Mouse (Mus musculus) MEL (cell line): ENCODE measurements around the gene Mpv17l. TPM values are rescaled to one million over a fixed set of nuclear protein-coding genes. Genes with fewer than 3 reads are reported as not detected.

ENCODE experiments used
- DNase-seq: peaks from one replicate; pipeline ENCODE4 v3.0.0; 2011; ENCODE audit warnings: low read depth, low spot score
- H3K27ac ChIP-seq: 2 replicates; pipeline ENCODE4 v1.5.1; 2012; ENCODE audit warnings: low read depth, mild to moderate bottlenecking, control low read depth, low read length, moderate library complexity; ENCODE audit not compliant: control insufficient read depth
- H3K27me3 ChIP-seq, 2 experiments: fragments of 150-350 bp in 1 of 2; sonication (generic) in 1 of 2; 2 replicates each; pipeline ENCODE4 v1.6.1; 2012; ENCODE audit warnings: low read length in 2 of 2, mild to moderate bottlenecking in 2 of 2, improper control_type of control experiment in 1 of 2, moderate library complexity in 1 of 2; ENCODE audit not compliant: insufficient read depth in 2 of 2, control insufficient read depth in 1 of 2
- H3K36me3 ChIP-seq, 2 experiments: 2 replicates each; pipeline ENCODE4 v1.6.1; 2012 to 2014; ENCODE audit warnings: low read length in 2 of 2, improper control_type of control experiment in 1 of 2, inconsistent platforms in 1 of 2, mild to moderate bottlenecking in 1 of 2; ENCODE audit not compliant: insufficient read depth in 2 of 2, control insufficient read depth in 1 of 2
- H3K4me1 ChIP-seq, 2 experiments: fragments of 150-350 bp in 1 of 2; sonication (generic) in 1 of 2; 2 replicates each; pipeline ENCODE4 v1.6.1; 2012; ENCODE audit warnings: low read length in 2 of 2, improper control_type of control experiment in 1 of 2, mild to moderate bottlenecking in 1 of 2; ENCODE audit not compliant: insufficient read depth in 2 of 2, control insufficient read depth in 1 of 2
- H3K4me3 ChIP-seq, 2 experiments: fragments of 150-350 bp in 1 of 2; sonication (generic) in 1 of 2; 2 replicates each; pipeline ENCODE4 v1.5.1; 2012; ENCODE audit warnings: low read depth in 2 of 2, low read length in 2 of 2, mild to moderate bottlenecking in 2 of 2, moderate library complexity in 2 of 2, control low read depth in 1 of 2, improper control_type of control experiment in 1 of 2; ENCODE audit not compliant: control insufficient read depth in 1 of 2, insufficient read depth in 1 of 2
- H3K79me2 ChIP-seq: 2 replicates; pipeline ENCODE4 v1.6.1; 2012; ENCODE audit warnings: mild to moderate bottlenecking, low read length, moderate library complexity; ENCODE audit not compliant: control insufficient read depth, poor library complexity, insufficient read depth
- H3K9ac ChIP-seq: 2 replicates; pipeline ENCODE4 v1.6.1; 2012; ENCODE audit warnings: low read depth, mild to moderate bottlenecking, control low read depth, low read length, moderate library complexity; ENCODE audit not compliant: control insufficient read depth, poor library complexity, severe bottlenecking
- H3K9me3 ChIP-seq: fragments of 150-350 bp; sonication (generic); replicated peaks from 2 replicates; pipeline ENCODE4 v1.6.1; 2012; ENCODE audit warnings: mild to moderate bottlenecking, low read length, improper control_type of control experiment, moderate library complexity; ENCODE audit not compliant: insufficient read depth
- CHD2 ChIP-seq: IDR thresholded peaks from 2 replicates; pipeline ENCODE4 v1.6.1; 2011; ENCODE audit warnings: low read length, improper control_type of control experiment
- CTCF ChIP-seq, 3 experiments: IDR thresholded peaks in 2 of 3; conservative IDR thresholded peaks in 1 of 3; 2 replicates each; pipeline ENCODE4 v1.5.1; 2011 to 2012; ENCODE audit warnings: low read length in 3 of 3, low read depth in 2 of 3, mild to moderate bottlenecking in 2 of 3, improper control_type of control experiment in 1 of 3, inconsistent platforms in 1 of 3, mixed read lengths in 1 of 3, moderate library complexity in 1 of 3; ENCODE audit not compliant: control insufficient read depth in 1 of 3, insufficient read depth in 1 of 3, poor library complexity in 1 of 3, severe bottlenecking in 1 of 3
- E2F4 ChIP-seq: IDR thresholded peaks from 2 replicates; pipeline ENCODE4 v1.6.1; 2011; ENCODE audit warnings: low read depth, low read length, improper control_type of control experiment, borderline replicate concordance
- EP300 ChIP-seq, 2 experiments: IDR thresholded peaks; 2 replicates each; pipeline ENCODE4 v1.6.1; 2011; ENCODE audit warnings: improper control_type of control experiment in 2 of 2, low read length in 2 of 2, low read depth in 1 of 2, mild to moderate bottlenecking in 1 of 2
- GATA1 ChIP-seq: IDR thresholded peaks from 2 replicates; pipeline ENCODE4 v1.6.1; 2011; ENCODE audit warnings: low read depth, low read length, improper control_type of control experiment
- KAT2A ChIP-seq: conservative IDR thresholded peaks from 2 replicates; pipeline ENCODE4 v1.6.1; 2012; ENCODE audit warnings: low read depth, low read length, improper control_type of control experiment, inconsistent platforms
- MAFK ChIP-seq: IDR thresholded peaks from 2 replicates; pipeline ENCODE4 v1.6.1; 2011; ENCODE audit warnings: low read depth, mild to moderate bottlenecking, low read length, improper control_type of control experiment, borderline replicate concordance
- MAZ ChIP-seq: IDR thresholded peaks from 2 replicates; pipeline ENCODE4 v1.6.1; 2012; ENCODE audit warnings: low read depth, mild to moderate bottlenecking, inconsistent platforms, low read length, improper control_type of control experiment
- MXI1 ChIP-seq: IDR thresholded peaks from 2 replicates; pipeline ENCODE4 v1.6.1; 2011; ENCODE audit warnings: mild to moderate bottlenecking, low read depth, low read length, improper control_type of control experiment
- MYB ChIP-seq: IDR thresholded peaks from 2 replicates; pipeline ENCODE4 v1.6.1; 2011; ENCODE audit warnings: mild to moderate bottlenecking, low read depth, low read length, improper control_type of control experiment
- POLR2A ChIP-seq, 2 experiments: IDR thresholded peaks; 2 replicates each; pipeline ENCODE4 v1.6.1; 2011 to 2012; ENCODE audit warnings: low read length in 2 of 2, mild to moderate bottlenecking in 2 of 2, control low read depth in 1 of 2, improper control_type of control experiment in 1 of 2, low read depth in 1 of 2, moderate library complexity in 1 of 2; ENCODE audit not compliant: control insufficient read depth in 1 of 2, insufficient read depth in 1 of 2, poor library complexity in 1 of 2
- POLR2AphosphoS5 ChIP-seq: IDR thresholded peaks from 2 replicates; pipeline ENCODE4 v1.6.1; 2012; ENCODE audit warnings: low read depth, borderline replicate concordance, mild to moderate bottlenecking, inconsistent platforms, low read length, moderate library complexity, mixed read lengths
- RAD21 ChIP-seq: IDR thresholded peaks from 2 replicates; pipeline ENCODE4 v1.6.1; 2011; ENCODE audit warnings: mild to moderate bottlenecking, low read depth, low read length, improper control_type of control experiment
- SIN3A ChIP-seq: IDR thresholded peaks from 2 replicates; pipeline ENCODE4 v1.6.1; 2012; ENCODE audit warnings: low read length, improper control_type of control experiment, inconsistent platforms
- TAL1 ChIP-seq: IDR thresholded peaks from 2 replicates; pipeline ENCODE4 v1.6.1; 2012; ENCODE audit warnings: mild to moderate bottlenecking, inconsistent platforms, low read length, moderate library complexity, mixed read lengths
- TBP ChIP-seq: IDR thresholded peaks from 2 replicates; pipeline ENCODE4 v1.8.0; 2011; ENCODE audit warnings: low read depth, low read length, improper control_type of control experiment
- TCF12 ChIP-seq: IDR thresholded peaks from 2 replicates; pipeline ENCODE4 v1.6.1; 2014; ENCODE audit warnings: low read depth, mild to moderate bottlenecking, inconsistent platforms, low read length, improper control_type of control experiment, moderate library complexity
- UBTF ChIP-seq: IDR thresholded peaks from 2 replicates; pipeline ENCODE4 v1.6.1; 2012; ENCODE audit warnings: low read depth, mild to moderate bottlenecking, inconsistent platforms, low read length, improper control_type of control experiment, moderate library complexity, borderline replicate concordance; ENCODE audit not compliant: insufficient read depth
- ZNF384 ChIP-seq: IDR thresholded peaks from 2 replicates; pipeline ENCODE4 v1.6.1; 2012; ENCODE audit warnings: low read depth, mild to moderate bottlenecking, inconsistent platforms, low read length, improper control_type of control experiment
- polyA plus RNA-seq, 2 experiments: library from polyadenylated mRNA; stranded (reverse) in 1 of 2; unstranded in 1 of 2; fragments of >175 nt in 1 of 2; fragments of >200 nt in 1 of 2; gene quantifications; 2 replicates each; pipeline versions ENCODE4 v1.2.1 to v1.2.4; 2012; ENCODE audit warnings: low replicate concordance in 2 of 2, low read depth in 1 of 2; ENCODE audit not compliant: insufficient read length in 2 of 2, insufficient read depth in 1 of 2, missing spikeins in 1 of 2
- total RNA-seq: library from RNA; depleted of rRNA; stranded (reverse); fragments of 300-350 nt; gene quantifications from 2 replicates; pipeline ENCODE4 v1.2.3, GENCODE M21; 2012

The Mpv17l gene
- total and polyA plus RNA-seq, 3 experiments = 0.77 to 2.3 TPM; not detected in 1

DNA sequence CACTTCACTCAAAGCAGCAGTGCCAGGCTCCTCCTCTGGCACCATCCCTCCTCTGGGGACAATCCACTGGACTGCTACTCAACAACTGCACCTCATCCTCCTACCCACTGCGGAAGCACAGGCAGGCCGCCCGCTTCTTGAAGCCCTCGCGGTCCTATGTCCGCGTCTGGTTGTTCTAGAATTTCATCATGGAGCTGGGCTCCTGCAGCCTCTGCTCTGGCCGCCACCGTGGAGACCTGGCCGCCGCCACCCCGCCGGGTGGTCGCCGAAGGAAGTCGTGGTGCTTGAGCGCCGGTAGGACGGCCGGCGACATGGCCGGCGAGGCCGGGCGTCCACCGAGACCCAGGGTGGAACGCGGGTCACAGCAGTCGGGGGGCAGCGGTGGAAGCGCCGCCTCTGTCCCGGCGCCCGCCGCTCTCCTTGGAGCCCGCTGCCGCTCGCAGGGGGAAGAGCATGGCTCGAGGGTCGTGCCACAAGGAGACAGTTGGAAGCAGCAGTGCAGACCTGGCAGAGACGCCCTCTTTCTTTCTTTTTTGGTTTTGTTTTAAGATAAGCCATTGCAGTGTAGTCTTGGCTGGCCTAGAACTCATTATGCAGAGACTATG, 34.9 kb upstream of the Mpv17l start:
- H3K36me3 ChIP-seq = peaks cover 6 to 7% of the 10 kb centered on the region in 2 experiments
- no peaks in the 10 kb centered on the region for H3K9me3 ChIP-seq
- H3K9ac ChIP-seq = no peak overlapping the region
- no peaks in the 10 kb centered on the region for H3K79me2 ChIP-seq
- H3K27me3 ChIP-seq = no peaks in the 10 kb centered on the region
- no peak overlapping the region for H3K27ac ChIP-seq
- H3K4me3 ChIP-seq = no peak overlapping the region
- DNase-seq = no peak
- TF ChIP-seq CHD2 (no peak), CTCF (IDR thresholded peaks at IDR 0.05 in 2 of 3, conservative IDR thresholded peaks at IDR 0.05 in 1 of 3; ENCODE audit: control insufficient read depth in 1 of 3, insufficient read depth in 1 of 3, low read depth in 2 of 3, low read length in 3 of 3, poor library complexity in 1 of 3, severe bottlenecking in 1 of 3) (no peak), EP300 (IDR thresholded peaks at IDR 0.05; ENCODE audit: low read depth in 1 of 2, low read length in 2 of 2) (no peak), GATA1 (no peak), SIN3A (no peak), RAD21 (no peak), E2F4 (no peak)
- H3K4me1 ChIP-seq = peaks cover 2 to 3% of the 10 kb centered on the region in 2 experiments; a peak in 1 of 4 replicates

DNA sequence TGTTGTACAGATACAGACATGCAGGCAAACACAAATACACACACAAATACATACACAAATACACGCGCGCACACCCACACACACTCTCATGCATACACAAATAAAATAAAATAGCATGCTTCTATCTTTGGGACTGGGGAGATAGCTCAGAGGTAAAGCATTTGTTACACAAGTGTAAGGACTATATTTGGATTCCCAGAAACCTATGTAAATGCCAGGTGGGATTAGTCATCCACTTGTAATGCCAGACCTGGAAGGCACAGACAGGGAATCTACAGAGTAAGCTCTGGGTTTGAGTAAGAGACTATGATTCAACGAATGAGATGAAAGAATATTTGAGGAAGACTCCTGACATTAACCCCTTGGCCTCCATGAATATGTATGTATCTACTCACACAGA, 27.5 kb upstream of the Mpv17l start:
- Histone ChIP-seq H3K9me3 (no peaks in the 10 kb centered on the region), H3K27me3 (no peaks in the 10 kb centered on the region), H3K79me2 (no peaks in the 10 kb centered on the region), H3K9ac (no peak overlapping the region), H3K4me1 (no peaks in the 10 kb centered on the region), H3K4me3 (no peak overlapping the region), H3K27ac (no peak overlapping the region), H3K36me3 (peaks cover 0 to 2% of the 10 kb centered on the region in 2 experiments; a peak in 2 of 4 replicates)
- no peak for DNase-seq
- no peak for TF ChIP-seq MAFK
- no peak for TF ChIP-seq POLR2A (IDR thresholded peaks at IDR 0.05; ENCODE audit: control insufficient read depth in 1 of 2, insufficient read depth in 1 of 2, low read depth in 1 of 2, low read length in 2 of 2, poor library complexity in 1 of 2)
- TF ChIP-seq UBTF = no peak
- no peak for TF ChIP-seq ZNF384
- no peak for TF ChIP-seq EP300 (IDR thresholded peaks at IDR 0.05; ENCODE audit: low read depth in 1 of 2, low read length in 2 of 2)
- no peak for TF ChIP-seq CHD2
- no peak for TF ChIP-seq TBP

DNA sequence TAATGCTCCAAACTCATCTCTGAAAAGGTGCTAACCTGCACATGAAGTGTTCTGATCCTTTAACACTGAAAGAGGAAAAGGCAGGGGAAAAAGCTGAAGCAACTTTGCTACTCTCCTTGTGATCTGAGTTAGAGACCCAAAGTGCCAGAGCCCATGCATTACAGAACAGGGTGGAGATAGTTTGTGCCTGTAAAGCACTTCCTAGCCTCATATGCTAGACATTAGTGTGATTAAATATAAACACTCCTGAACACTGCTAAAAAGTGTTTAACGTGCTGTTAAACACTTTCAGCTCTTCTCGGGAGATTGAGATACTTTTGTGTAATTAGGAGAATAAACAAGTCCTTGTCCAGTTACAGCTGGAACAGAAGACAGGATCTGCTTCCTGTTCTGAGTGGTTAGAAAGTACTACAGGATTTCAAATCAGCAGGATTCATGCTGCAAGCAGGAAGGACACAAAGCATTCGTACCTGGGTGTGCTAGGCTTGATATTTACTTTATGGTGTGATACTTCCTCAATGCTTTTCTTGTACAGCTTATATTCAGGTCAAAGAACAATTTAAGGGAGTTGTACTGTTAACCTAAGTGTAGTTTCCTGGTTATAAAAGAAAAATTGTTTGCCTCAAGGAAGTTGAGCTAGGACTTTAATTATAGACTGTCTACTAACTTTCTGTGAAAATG, 19.7 kb upstream of the Mpv17l start:
- DNase-seq = no peak
- H3K36me3 ChIP-seq = peaks cover 0 to 6% of the 10 kb centered on the region in 2 experiments; a peak in 2 of 4 replicates
- H3K79me2 ChIP-seq = no peaks in the 10 kb centered on the region; the same call in none of the 2 replicates
- no peaks in the 10 kb centered on the region for H3K27me3 ChIP-seq
- H3K4me1 ChIP-seq = no peaks in the 10 kb centered on the region
- no peak overlapping the region for H3K27ac ChIP-seq
- no peaks in the 10 kb centered on the region for H3K9me3 ChIP-seq
- TF ChIP-seq MYB (no peak), TCF12 (no peak), MAZ (no peak), TBP (no peak), MAFK (no peak), UBTF (no peak), TAL1 (no peak), MXI1 (no peak), POLR2AphosphoS5 (no peak), CHD2 (no peak), KAT2A (no peak)
- H3K4me3 ChIP-seq = no peak overlapping the region
- no peak overlapping the region for H3K9ac ChIP-seq
